Mouse (Mus musculus) lung, adult 2 months (tissue): ENCODE measurements at regions not wholly inside any gene's neighbourhood (a gene's known extent, or its start where the extent isn't known, plus 50 kb on each side); places are given as distances from the start of the nearest gene placed in this dataset.

Source experiments
- CTCF ChIP-seq: fragments of 200-500 bp; IDR thresholded peaks from 2 replicates; pipeline ENCODE4 v1.5.1; 2011; ENCODE audit warnings: mild to moderate bottlenecking, low read length, control low read depth; ENCODE audit not compliant: insufficient read depth
- POLR2A ChIP-seq: fragments of 200-500 bp; IDR thresholded peaks from 2 replicates; pipeline ENCODE4 v1.6.1; 2011; ENCODE audit warnings: low read depth, mild to moderate bottlenecking, control low read depth, low read length, borderline replicate concordance; ENCODE audit errors: extremely low read depth

- TF ChIP-seq POLR2A = no peak
- TF ChIP-seq CTCF = no peak
Observed at GRCm38 (mm10) chr2:57522983-57523382, 285.5 kb downstream of the Gpd2 start.
